Mouse (Mus musculus) embryonic facial prominence, embryonic 14.5 days (tissue): ENCODE measurements around the gene Heatr3. TPM values are rescaled to one million over a fixed set of nuclear protein-coding genes. Genes with fewer than 3 reads are reported as not detected.

Experiments used
- ATAC-seq: fragments of 200-750 bp; cut with Nextera tagmentation; 2 replicates; pipeline ENCODE4 v1.8.0; 2017; ENCODE audit warnings: low read depth, moderate number of reproducible peaks, moderate TSS enrichment
- DNase-seq: peaks from one replicate; pipeline ENCODE4 v3.0.0-alpha.2; 2015; ENCODE audit warnings: low spot score
- H3K27ac ChIP-seq: fragments of 300-500 bp; sonication (generic); replicated peaks from 2 replicates; pipeline ENCODE4 v1.5.1; 2014; ENCODE audit warnings: low read depth, mild to moderate bottlenecking, low read length, moderate library complexity
- H3K27me3 ChIP-seq: fragments of 300-500 bp; sonication (generic); replicated peaks from 2 replicates; pipeline ENCODE4 v1.6.1; 2014; ENCODE audit warnings: low read length; ENCODE audit not compliant: control insufficient read depth, insufficient read depth
- H3K36me3 ChIP-seq: fragments of 300-500 bp; sonication (generic); 2 replicates; pipeline ENCODE4 v1.6.1; 2014; ENCODE audit warnings: low read length, mixed read lengths; ENCODE audit not compliant: control insufficient read depth, insufficient read depth
- H3K4me1 ChIP-seq: fragments of 300-500 bp; sonication (generic); 2 replicates; pipeline ENCODE4 v1.6.1; 2014; ENCODE audit warnings: antibody characterized with exemption, low read length; ENCODE audit not compliant: control insufficient read depth, insufficient read depth
- H3K4me2 ChIP-seq: fragments of 300-500 bp; sonication (generic); 2 replicates; pipeline ENCODE4 v1.6.1; 2014; ENCODE audit warnings: low read depth, mild to moderate bottlenecking, low read length, moderate library complexity, mixed read lengths
- H3K4me3 ChIP-seq: fragments of 300-500 bp; sonication (generic); 2 replicates; pipeline ENCODE4 v1.5.1; 2014; ENCODE audit warnings: low read depth, mild to moderate bottlenecking, low read length
- H3K9ac ChIP-seq: fragments of 300-500 bp; sonication (generic); 2 replicates; pipeline ENCODE4 v1.6.1; 2014; ENCODE audit warnings: low read depth, mild to moderate bottlenecking, low read length, moderate library complexity, mixed read lengths
- H3K9me3 ChIP-seq: fragments of 300-500 bp; sonication (generic); 2 replicates; pipeline ENCODE4 v1.6.1; 2016; ENCODE audit warnings: low read length; ENCODE audit not compliant: control insufficient read depth
- WGBS: fragments of 180-500 bp; shearing (Covaris S2); extraction: QIAGEN DNeasy Blood & Tissue Kit; methylation state at CpG from one replicate; pipeline ENCODE4 v1.1.7; 2014; 5-methylcytosine and 5-hydroxymethylcytosine counted together
- polyA plus RNA-seq: library from polyadenylated mRNA; unstranded; fragments of >200 nt; fragmentation: Nextera tagmentation; extraction: Ambion mirVana; gene quantifications from 2 replicates; pipeline ENCODE4 v1.2.1, GENCODE M21; 2014

Gene Heatr3
- polyA plus RNA-seq, 1 experiment from 2014 or later = 54.8 TPM

DNA sequence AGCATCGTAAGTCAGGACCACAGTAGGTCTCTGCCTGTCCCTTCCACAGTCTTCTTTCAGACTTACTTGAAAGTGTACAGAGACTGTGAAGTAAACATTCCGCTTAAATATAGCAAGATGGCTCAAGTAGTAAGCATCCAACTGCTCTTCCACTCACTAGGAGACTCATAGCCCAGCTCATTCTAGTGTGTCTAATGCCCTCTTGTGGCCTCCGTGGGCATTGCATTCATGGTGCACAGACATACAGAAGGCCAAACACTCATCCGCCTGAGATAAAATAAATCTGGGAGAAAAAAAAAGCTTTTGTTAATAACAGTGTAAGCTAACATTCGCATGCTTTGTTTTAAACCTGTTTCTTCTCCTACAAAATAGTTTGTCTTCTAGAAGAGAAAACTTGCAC, 23.8 kb downstream of the Heatr3 start:
- H3K4me2 ChIP-seq = no peak overlapping the region
- peaks cover 91% of the 10 kb centered on the region for H3K36me3 ChIP-seq
- H3K27me3 ChIP-seq = no peaks in the 10 kb centered on the region
- H3K27ac ChIP-seq = no peak overlapping the region
- no peak overlapping the region for H3K9ac ChIP-seq
- no peak overlapping the region for H3K4me3 ChIP-seq
- no peaks in the 10 kb centered on the region for H3K4me1 ChIP-seq
- WGBS = 78% methylated on average over 5 of the region's 5 CpGs
- no peak for ATAC-seq
- DNase-seq = peak; percentile 55
- no peaks in the 10 kb centered on the region for H3K9me3 ChIP-seq

DNA sequence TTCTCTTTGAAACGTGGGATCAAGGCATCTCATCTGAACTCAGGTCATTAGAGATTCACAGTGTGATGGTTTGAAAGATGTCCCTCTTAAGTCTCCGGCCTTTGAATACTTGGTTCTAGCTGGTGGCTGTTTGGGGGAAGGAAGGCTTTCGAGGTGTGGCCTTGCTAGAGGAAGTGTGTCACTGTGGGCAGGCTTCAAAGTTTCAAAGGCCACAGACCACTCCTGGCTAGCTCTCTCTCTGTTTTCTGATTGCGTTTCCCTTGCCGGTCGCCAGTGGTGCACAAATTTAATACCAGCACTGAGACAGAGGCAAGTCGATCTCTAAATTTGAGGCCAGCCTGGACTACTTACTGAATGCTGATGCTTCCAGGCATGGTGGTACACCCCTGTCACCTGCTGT, 37.6 kb downstream of the Heatr3 start:
- Histone ChIP-seq H3K9me3 (no peaks in the 10 kb centered on the region), H3K4me1 (no peaks in the 10 kb centered on the region), H3K27ac (no peak overlapping the region), H3K36me3 (peaks cover 27% of the 10 kb centered on the region), H3K9ac (no peak overlapping the region), H3K27me3 (no peaks in the 10 kb centered on the region), H3K4me3 (no peak overlapping the region), H3K4me2 (no peak overlapping the region)
- ATAC-seq = no peak
- WGBS = 90% methylated on average over 7 of the region's 7 CpGs
- no peak for DNase-seq

DNA sequence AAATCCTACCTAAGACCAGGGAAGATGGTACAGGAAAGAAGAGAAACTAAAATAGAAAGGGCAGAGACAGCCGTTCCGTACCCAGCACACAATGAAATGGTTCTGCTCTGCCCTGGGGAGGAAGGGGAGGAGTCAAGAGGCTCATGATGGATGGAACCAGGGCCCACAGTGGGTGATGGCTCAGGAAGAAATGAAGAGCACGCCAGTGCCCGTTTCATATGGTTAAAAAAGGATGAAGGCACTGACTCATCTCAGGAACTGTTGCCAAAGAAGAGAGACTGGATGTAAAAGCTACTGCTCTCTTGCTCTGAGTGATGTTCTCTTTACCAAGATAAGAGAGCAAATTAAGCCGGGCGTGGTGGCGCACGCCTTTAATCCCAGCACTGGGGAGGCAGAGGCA, 39.6 kb downstream of the Heatr3 start:
- Histone ChIP-seq H3K4me1 (no peaks in the 10 kb centered on the region), H3K27me3 (no peaks in the 10 kb centered on the region), H3K9ac (no peak overlapping the region), H3K9me3 (no peaks in the 10 kb centered on the region), H3K36me3 (peaks cover 10% of the 10 kb centered on the region), H3K4me3 (no peak overlapping the region), H3K4me2 (no peak overlapping the region), H3K27ac (no peak overlapping the region)
- ATAC-seq (no peak), DNase-seq (no peak)
- 93% methylated on average over 8 of the region's 8 CpGs for WGBS

DNA sequence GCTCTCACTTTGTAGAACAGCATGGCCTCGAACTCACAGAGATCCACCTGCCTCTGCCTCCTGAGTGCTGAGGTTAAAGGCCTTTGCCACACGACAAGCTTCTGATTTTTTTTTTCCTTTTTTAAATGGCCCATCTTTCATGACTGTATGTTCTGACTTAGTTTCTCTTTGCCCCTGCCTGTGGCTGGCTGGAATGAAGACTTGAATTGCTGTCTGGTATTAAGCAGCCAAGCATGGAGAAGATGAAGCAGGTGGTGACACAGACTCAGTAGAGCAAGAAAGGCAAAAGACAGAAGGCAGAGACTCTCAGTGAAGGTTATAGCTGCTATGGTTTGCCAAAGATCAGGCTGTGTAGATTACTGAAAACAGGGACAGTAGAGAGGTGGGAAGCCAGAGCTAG, 45.5 kb downstream of the Heatr3 start:
- Histone ChIP-seq H3K4me1 (no peaks in the 10 kb centered on the region), H3K9ac (no peak overlapping the region), H3K27ac (no peak overlapping the region), H3K4me2 (no peak overlapping the region), H3K36me3 (no peaks in the 10 kb centered on the region), H3K9me3 (no peaks in the 10 kb centered on the region), H3K4me3 (no peak overlapping the region), H3K27me3 (no peaks in the 10 kb centered on the region)
- ATAC-seq = no peak
- 77% methylated on average over 2 of the region's 2 CpGs for WGBS
- no peak for DNase-seq

DNA sequence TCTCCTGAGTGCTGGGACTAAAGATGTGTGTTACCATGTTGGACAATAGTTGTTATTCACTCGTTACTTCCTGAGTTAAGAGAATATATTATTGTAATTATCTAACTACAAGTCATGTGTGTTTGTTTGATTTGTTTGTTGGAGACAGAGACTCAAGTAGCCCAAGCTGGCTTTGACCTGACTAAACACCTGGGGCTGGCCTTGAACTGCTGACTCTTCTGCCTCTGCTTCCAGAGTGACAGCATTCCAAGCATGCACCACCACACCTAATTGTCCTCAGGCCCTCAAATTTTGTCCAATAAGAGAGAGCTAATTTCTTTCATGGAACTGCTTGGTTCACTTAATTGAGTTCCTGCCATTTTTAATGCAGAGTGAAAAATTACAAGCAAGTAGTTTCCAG, 47.3 kb downstream of the Heatr3 start:
- H3K9ac ChIP-seq = no peak overlapping the region
- H3K9me3 ChIP-seq = no peaks in the 10 kb centered on the region
- no peaks in the 10 kb centered on the region for H3K27me3 ChIP-seq
- no peak overlapping the region for H3K4me2 ChIP-seq
- DNase-seq = no peak
- no peaks in the 10 kb centered on the region for H3K4me1 ChIP-seq
- no peak overlapping the region for H3K27ac ChIP-seq
- H3K36me3 ChIP-seq = no peaks in the 10 kb centered on the region
- 79% methylated on average over 1 of the region's 1 CpGs for WGBS
- H3K4me3 ChIP-seq = no peak overlapping the region
- ATAC-seq = no peak

DNA sequence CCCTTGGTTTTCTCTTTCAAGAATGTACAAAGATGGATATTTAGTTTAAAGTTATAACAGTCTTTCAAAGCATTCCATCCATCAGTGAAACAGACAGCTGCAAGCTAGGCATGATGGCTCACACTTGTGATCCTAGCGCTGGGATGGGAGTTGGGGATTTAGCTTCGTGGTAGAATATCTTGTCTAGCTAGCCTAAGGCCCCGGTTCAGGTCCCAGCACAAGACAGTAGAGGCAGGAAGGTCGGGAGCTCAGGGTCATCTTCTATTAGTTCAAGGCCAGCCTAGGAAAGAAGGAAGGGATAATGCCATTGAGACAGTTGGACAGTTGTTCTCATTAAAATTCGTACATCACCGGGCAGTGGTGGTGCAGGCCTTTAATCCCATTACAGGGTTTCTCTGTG, 48.1 kb downstream of the Heatr3 start:
- Histone ChIP-seq H3K27ac (no peak overlapping the region), H3K9me3 (no peaks in the 10 kb centered on the region), H3K36me3 (no peaks in the 10 kb centered on the region), H3K27me3 (no peaks in the 10 kb centered on the region), H3K4me1 (no peaks in the 10 kb centered on the region), H3K4me3 (no peak overlapping the region), H3K4me2 (no peak overlapping the region), H3K9ac (no peak overlapping the region)
- no peak for ATAC-seq
- no peak for DNase-seq
- 70% methylated on average over 6 of the region's 6 CpGs for WGBS

DNA sequence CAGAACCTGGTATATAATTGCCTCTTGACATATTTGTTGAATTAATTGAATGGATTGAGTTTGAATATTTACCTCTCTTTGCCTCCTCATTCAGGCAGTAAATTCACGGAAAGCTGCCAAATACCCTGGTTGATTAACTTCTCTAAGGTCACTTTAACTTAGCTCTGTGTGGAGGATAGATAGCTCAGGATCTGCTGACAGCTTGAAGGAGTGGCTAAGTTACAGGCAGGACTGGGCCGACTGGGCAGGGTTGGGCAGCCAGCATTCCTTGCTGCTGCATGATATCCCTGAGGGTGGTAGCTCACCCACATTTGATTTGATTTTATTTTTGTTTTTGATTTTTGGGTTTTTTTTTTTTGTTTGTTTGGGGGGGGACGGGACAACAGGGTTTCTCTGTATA, 59.7 kb downstream of the Heatr3 start:
- Histone ChIP-seq H3K9me3 (no peaks in the 10 kb centered on the region), H3K4me1 (peaks cover 19% of the 10 kb centered on the region), H3K36me3 (no peaks in the 10 kb centered on the region), H3K27me3 (no peaks in the 10 kb centered on the region), H3K4me3 (no peak overlapping the region), H3K4me2 (no peak overlapping the region), H3K27ac (no peak overlapping the region), H3K9ac (no peak overlapping the region)
- ATAC-seq (no peak), DNase-seq (no peak)
- WGBS = 61% methylated on average over 3 of the region's 3 CpGs

DNA sequence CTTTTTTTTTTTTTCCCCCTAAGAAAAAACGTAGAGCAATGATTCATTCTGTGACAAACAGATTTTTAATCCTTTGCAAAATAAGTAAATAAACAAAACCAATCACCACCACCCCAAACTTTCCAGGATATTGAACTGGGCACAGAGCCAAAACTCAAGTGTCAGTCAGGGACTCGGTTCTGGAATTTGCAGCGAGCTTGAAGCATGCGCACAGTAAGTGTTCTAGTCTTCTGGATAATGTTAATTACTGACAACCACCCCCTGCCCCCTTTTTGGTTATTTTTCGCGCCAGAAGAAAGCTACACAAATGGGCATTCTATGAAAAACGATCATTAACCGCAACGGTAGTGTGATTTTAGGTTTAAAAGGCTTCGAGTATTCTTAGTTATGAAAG, 60.9 kb downstream of the Heatr3 start:
- 1% methylated on average over 10 of the region's 10 CpGs for WGBS
- peak overlapping the region; percentile 85 for H3K9ac ChIP-seq
- no peaks in the 10 kb centered on the region for H3K27me3 ChIP-seq
- no peaks in the 10 kb centered on the region for H3K36me3 ChIP-seq
- DNase-seq (peak; percentile 23), ATAC-seq (no peak)
- peak overlapping the region; percentile 95 for H3K4me2 ChIP-seq
- H3K27ac ChIP-seq = peak overlapping the region; percentile 94
- peak overlapping the region; percentile 67 for H3K4me3 ChIP-seq
- H3K4me1 ChIP-seq = peaks cover 20% of the 10 kb centered on the region
- no peaks in the 10 kb centered on the region for H3K9me3 ChIP-seq

DNA sequence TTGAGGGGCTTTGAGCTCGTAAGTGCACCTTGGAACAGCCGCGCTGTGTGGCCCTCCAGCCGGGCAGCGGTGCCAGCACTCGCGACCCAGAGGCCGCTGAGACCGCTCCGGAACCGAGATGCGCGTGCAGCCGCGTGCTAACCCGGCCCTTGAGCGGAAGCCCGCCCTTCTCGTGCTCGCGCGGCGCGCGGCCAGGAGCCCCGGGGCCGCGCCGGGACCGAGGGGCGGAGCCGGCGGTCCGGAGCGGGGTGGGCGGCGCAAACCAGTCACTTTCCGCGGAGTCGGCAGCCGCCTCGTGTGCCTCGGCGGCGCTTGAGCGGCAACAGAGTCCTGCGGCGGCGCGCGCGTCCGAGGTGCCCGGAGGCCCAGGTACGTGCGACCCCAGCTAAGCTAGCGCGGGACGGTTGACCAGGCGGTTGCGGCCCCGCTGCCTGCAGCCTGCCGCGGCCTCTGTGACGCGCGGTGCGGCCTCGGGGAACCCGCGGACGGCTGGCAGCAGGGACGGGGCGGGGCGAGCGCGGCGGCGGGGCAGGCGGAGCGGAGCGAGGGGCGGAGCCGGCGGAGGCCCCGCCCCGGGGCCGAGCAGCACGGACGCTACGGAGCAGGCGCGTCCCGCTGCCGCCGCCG, 61.4 kb downstream of the Heatr3 start, which contains the start of gene Tent4b:
Gene Tent4b, plus strand, starts transcription at position 269 of the 627 bp plus-strand sequence.
- no peaks in the 10 kb centered on the region for H3K27me3 ChIP-seq
- H3K9me3 ChIP-seq = no peaks in the 10 kb centered on the region
- ATAC-seq (peak; percentile 95), DNase-seq (peak; percentile 94)
- H3K36me3 ChIP-seq = peaks cover under 1% of the 10 kb centered on the region; the same call in 1 of the 2 replicates
- peak within 1 kb of the TSS; percentile 67 for H3K4me3 ChIP-seq
- peak within 1 kb of the TSS; percentile 85 for H3K9ac ChIP-seq
- WGBS = 0% methylated on average over 8 of the region's 97 CpGs
- H3K4me2 ChIP-seq = peak within 1 kb of the TSS; percentile 95
- peaks cover 20% of the 10 kb centered on the region for H3K4me1 ChIP-seq
- peak within 1 kb of the TSS; percentile 94 for H3K27ac ChIP-seq
